Mouse (Mus musculus): ENCODE data around the gene Hoxc4. TPM values are rescaled to one million over a fixed set of nuclear protein-coding genes. Genes with fewer than 3 reads are reported as not detected.
A peak's percentile ranks its signal among the peaks of the same experiment; 100 is the strongest.

Gene Hoxc4
- polyA plus RNA-seq, 1 experiment from 2014 or later = not detected

DNA sequence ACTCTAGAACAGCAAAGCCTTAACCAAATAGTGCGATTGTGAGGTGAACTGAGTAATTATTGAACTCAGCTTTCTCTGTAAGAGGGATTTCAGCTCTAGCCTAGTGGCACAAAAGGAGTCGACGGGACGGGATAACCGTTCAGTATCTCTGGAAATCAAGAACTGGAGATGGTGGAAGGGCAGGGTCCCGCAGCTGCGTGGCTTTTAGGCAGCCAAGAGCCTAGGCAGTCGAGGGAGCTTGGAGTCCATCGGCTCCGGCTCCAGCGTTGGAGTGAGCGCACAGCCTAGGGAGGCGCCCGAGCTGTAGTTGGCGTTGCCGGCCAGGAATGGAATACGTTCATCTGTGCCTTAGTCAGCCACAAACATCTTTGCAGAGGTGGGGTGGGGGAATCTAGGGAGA, 13.4 kb upstream of the Hoxc4 start:
- whole genome bisulfite sequencing = 0% methylated on average over 17 of the region's 17 CpGs
- no peaks in the 10 kb centered on the region for H3K4me1 ChIP-seq (ENCODE audit: control insufficient read depth, insufficient read depth, low read length)
- H3K4me2 ChIP-seq (ENCODE audit: low read length) = no peak overlapping the region
- no peak overlapping the region for H3K4me3 ChIP-seq (ENCODE audit: low read depth, low read length)
- no peaks in the 10 kb centered on the region for H3K36me3 ChIP-seq (ENCODE audit: control insufficient read depth, insufficient read depth, low read length)
- H3K9me3 ChIP-seq (replicated peaks; ENCODE audit: control insufficient read depth, low read length, poor library complexity, severe bottlenecking) = no peaks in the 10 kb centered on the region
- no peak overlapping the region for H3K9ac ChIP-seq (ENCODE audit: low read depth, low read length)
- ATAC-seq = no peak
- no peak overlapping the region for H3K27ac ChIP-seq (ENCODE audit: low read length)
- H3K27me3 ChIP-seq (ENCODE audit: control insufficient read depth, insufficient read depth, low read depth, low read length) = peaks cover 96% of the 10 kb centered on the region

DNA sequence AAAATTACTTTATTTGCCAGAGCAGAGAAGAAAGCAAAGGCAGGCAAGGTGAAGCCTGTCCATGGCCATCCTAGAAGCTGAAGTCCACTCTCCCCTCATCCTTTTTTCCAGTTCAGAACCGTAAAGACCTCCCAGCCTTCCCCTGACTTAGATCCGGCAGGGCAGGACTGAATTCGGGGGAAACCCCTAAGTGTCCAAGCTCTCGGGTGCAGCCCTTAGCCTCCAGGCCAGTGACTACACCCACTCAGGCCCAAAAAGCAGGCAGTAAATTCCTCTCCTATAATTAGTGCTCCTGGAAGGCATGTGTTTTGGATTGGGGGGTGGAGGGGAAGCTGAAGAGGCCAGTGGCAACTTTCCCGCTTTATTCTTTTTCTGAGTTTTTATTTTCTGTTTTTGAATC, 12.9 kb upstream of the Hoxc4 start:
- H3K27ac ChIP-seq (ENCODE audit: low read length) = no peak overlapping the region
- H3K9me3 ChIP-seq (replicated peaks; ENCODE audit: control insufficient read depth, low read length, poor library complexity, severe bottlenecking) = no peaks in the 10 kb centered on the region
- H3K27me3 ChIP-seq (ENCODE audit: control insufficient read depth, insufficient read depth, low read depth, low read length) = peaks cover 96% of the 10 kb centered on the region
- 4% methylated on average over 5 of the region's 5 CpGs for WGBS
- no peak overlapping the region for H3K4me3 ChIP-seq (ENCODE audit: low read depth, low read length)
- H3K36me3 ChIP-seq (ENCODE audit: control insufficient read depth, insufficient read depth, low read length) = no peaks in the 10 kb centered on the region
- no peak overlapping the region for H3K4me2 ChIP-seq (ENCODE audit: low read length)
- no peaks in the 10 kb centered on the region for H3K4me1 ChIP-seq (ENCODE audit: control insufficient read depth, insufficient read depth, low read length)
- no peak overlapping the region for H3K9ac ChIP-seq (ENCODE audit: low read depth, low read length)
- ATAC-seq = no peak

DNA sequence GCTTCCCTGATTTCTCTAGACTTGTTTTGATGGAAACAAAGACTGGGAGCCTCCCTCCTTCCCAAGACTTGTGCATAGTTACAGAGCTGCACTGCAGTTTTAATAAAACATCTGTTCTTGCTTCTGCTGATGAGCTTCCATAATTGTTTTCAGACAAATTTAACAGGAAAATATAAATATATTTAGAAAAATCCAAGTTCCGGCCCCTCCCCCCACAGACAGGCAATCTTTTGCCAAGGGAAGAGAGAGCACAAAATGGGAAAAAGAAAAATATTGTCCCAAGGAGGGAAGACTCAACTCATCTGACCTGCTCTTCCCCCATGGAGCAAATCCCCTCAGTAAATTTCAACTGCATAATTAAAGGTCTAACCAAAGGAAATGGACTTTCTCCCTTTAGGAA, 12.4 kb upstream of the Hoxc4 start:
- Histone ChIP-seq H3K9ac (ENCODE audit: low read depth, low read length) (no peak overlapping the region), H3K27me3 (ENCODE audit: control insufficient read depth, insufficient read depth, low read depth, low read length) (peaks cover 97% of the 10 kb centered on the region), H3K4me1 (ENCODE audit: control insufficient read depth, insufficient read depth, low read length) (no peaks in the 10 kb centered on the region), H3K27ac (ENCODE audit: low read length) (no peak overlapping the region), H3K4me3 (ENCODE audit: low read depth, low read length) (no peak overlapping the region), H3K36me3 (ENCODE audit: control insufficient read depth, insufficient read depth, low read length) (no peaks in the 10 kb centered on the region), H3K9me3 (replicated peaks; ENCODE audit: control insufficient read depth, low read length, poor library complexity, severe bottlenecking) (no peaks in the 10 kb centered on the region), H3K4me2 (ENCODE audit: low read length) (no peak overlapping the region)
- WGBS = 10% methylated on average over 1 of the region's 1 CpGs
- ATAC-seq = no peak

DNA sequence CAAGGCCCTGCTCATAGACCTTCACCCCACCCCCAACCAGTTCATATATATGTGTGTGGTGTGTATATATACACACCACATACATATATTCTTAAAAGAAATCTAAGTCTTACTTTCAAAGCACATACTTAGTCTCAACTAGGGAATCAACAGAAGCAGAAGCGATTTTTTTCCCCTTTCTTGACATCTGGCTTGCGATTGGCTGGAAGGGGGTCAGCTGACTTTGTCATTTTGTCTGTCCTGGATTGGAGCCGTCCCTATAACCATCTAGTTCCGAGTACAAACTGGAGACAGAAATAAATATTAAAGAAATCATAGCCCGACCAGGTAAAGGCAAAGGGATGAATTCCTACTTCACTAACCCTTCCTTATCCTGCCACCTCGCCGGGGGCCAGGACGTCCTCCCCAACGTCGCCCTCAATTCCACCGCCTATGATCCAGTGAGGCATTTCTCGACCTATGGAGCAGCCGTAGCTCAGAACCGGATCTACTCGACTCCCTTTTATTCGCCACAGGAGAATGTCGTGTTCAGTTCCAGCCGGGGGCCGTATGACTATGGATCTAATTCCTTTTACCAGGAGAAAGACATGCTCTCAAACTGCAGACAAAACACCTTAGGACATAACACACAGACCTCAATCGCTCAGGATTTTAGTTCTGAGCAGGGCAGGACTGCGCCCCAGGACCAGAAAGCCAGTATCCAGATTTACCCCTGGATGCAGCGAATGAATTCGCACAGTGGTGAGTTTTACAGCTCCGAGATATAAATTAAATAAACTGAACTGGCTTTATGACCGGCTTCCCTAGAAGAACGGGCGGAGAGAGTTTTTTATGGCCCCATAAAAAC, 9.2 kb upstream of the Hoxc4 start:
- Histone ChIP-seq H3K27ac (ENCODE audit: low read length) (no peak overlapping the region), H3K9ac (ENCODE audit: low read depth, low read length) (no peak overlapping the region), H3K27me3 (ENCODE audit: control insufficient read depth, insufficient read depth, low read depth, low read length) (peaks cover 96% of the 10 kb centered on the region), H3K4me2 (ENCODE audit: low read length) (no peak overlapping the region), H3K36me3 (ENCODE audit: control insufficient read depth, insufficient read depth, low read length) (no peaks in the 10 kb centered on the region), H3K4me1 (ENCODE audit: control insufficient read depth, insufficient read depth, low read length) (peaks cover 5% of the 10 kb centered on the region; the same call in 1 of the 2 replicates), H3K9me3 (replicated peaks; ENCODE audit: control insufficient read depth, low read length, poor library complexity, severe bottlenecking) (no peaks in the 10 kb centered on the region), H3K4me3 (ENCODE audit: low read depth, low read length) (no peak overlapping the region)
- 2% methylated on average over 27 of the region's 27 CpGs for whole genome bisulfite sequencing
- no peak for ATAC-seq

DNA sequence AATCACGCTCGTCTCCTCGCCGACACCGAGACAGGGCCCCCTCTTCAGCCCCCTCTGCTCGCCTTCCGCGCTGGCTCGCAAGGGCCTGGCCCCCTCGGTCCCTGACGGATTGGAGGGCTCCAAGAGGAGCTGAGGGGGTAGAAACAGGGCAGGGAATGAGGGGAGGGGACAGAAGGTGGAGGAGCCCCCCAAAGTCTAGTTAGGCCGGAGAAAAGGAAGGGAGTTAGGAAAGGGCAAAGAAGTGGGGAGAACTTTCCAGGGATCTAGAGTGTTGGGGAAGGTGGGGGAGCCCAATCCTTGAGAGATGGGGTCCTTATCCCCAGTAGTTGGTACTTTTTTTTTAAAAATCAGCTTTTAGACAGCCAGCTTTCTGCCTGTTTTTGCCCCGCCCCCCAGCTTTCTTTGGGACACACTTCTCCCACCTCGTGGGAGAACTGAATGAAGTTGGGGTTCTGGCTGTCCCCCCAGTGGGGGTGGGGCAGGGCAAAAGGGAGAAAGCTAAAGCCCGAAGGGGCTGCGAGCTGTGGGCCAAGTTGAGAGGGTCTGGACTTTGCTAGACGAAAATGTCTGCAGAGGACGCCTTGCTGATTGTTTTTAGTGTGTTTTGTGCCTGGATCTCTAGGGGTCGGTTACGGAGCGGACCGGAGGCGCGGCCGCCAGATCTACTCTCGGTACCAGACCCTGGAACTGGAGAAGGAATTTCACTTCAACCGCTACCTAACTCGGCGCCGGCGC, 8.5 kb upstream of the Hoxc4 start:
- no peak overlapping the region for H3K9ac ChIP-seq (ENCODE audit: low read depth, low read length)
- under 1% methylated on average over 31 of the region's 31 CpGs for WGBS
- no peak overlapping the region for H3K4me3 ChIP-seq (ENCODE audit: low read depth, low read length)
- peaks cover 5% of the 10 kb centered on the region; the same call in 1 of the 2 replicates for H3K4me1 ChIP-seq (ENCODE audit: control insufficient read depth, insufficient read depth, low read length)
- H3K27me3 ChIP-seq (ENCODE audit: control insufficient read depth, insufficient read depth, low read depth, low read length) = peaks cover 95% of the 10 kb centered on the region
- ATAC-seq = no peak
- no peak overlapping the region for H3K4me2 ChIP-seq (ENCODE audit: low read length)
- no peaks in the 10 kb centered on the region for H3K9me3 ChIP-seq (replicated peaks; ENCODE audit: control insufficient read depth, low read length, poor library complexity, severe bottlenecking)
- no peak overlapping the region for H3K27ac ChIP-seq (ENCODE audit: low read length)
- H3K36me3 ChIP-seq (ENCODE audit: control insufficient read depth, insufficient read depth, low read length) = no peaks in the 10 kb centered on the region

DNA sequence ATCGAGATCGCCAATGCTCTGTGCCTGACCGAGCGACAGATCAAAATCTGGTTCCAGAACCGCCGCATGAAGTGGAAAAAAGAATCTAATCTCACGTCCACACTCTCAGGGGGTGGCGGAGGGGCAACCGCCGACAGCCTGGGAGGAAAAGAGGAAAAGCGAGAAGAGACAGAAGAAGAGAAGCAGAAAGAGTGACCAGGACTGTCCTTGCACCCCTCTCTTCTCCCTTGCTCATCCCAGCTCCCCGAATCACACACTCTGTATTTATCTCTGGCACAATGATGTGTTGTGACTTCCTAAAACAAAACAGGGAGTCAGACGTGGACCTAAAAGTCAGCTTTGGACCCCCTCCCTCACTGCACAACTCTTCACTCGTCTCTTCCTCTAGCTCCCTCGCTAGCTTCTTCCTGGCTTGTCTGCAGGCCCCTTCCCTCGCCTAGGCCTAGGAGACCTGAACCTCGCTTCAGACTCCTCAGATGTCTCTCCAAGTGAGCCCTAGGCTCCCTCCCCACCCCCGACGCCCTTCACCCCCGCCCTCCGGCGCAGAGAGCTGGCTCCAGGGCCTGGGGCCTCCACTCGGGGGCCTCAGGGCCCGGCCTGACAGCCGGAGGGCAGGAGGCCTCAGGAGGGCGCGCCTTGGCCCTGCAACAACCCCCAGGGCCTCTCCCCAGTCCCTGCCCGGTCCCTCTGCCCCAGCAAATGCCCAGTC, 7.7 kb upstream of the Hoxc4 start:
- Histone ChIP-seq H3K4me2 (ENCODE audit: low read length) (no peak overlapping the region), H3K4me3 (ENCODE audit: low read depth, low read length) (no peak overlapping the region), H3K27me3 (ENCODE audit: control insufficient read depth, insufficient read depth, low read depth, low read length) (peaks cover 93% of the 10 kb centered on the region), H3K27ac (ENCODE audit: low read length) (no peak overlapping the region), H3K9ac (ENCODE audit: low read depth, low read length) (no peak overlapping the region), H3K9me3 (replicated peaks; ENCODE audit: control insufficient read depth, low read length, poor library complexity, severe bottlenecking) (no peaks in the 10 kb centered on the region), H3K36me3 (ENCODE audit: control insufficient read depth, insufficient read depth, low read length) (no peaks in the 10 kb centered on the region), H3K4me1 (ENCODE audit: control insufficient read depth, insufficient read depth, low read length) (peaks cover 5% of the 10 kb centered on the region; the same call in 1 of the 2 replicates)
- ATAC-seq = no peak
- WGBS = under 1% methylated on average over 28 of the region's 28 CpGs

DNA sequence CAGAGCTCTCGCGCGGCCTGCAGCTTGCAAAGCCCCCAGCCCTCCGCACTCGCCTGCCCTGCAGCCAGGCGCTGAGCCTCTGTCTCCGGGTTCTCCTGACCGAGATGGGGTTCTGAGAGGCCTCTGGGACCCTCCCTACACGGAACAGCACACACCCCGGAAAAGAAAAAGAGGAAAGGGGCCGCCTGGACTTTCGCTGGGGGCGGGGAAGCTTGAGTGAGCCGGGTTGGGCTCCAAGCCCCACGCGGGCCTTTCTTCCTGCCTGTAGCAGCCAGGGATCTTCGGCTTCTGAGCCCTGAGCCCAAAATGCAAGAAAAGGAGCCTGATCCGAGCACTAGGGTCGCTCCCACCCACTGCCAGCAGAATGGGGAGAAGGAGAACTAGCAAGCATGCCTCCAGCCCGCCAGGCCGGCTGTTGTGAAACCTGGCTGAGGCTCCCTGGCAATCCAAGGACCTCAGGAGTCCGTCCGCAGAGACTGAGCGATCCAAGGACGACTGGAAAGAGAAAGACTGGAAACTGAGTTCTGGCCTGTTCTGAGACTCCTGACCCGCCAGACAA, 6.7 kb upstream of the Hoxc4 start:
- WGBS = 3% methylated on average over 26 of the region's 26 CpGs
- no peak overlapping the region for H3K9ac ChIP-seq (ENCODE audit: low read depth, low read length)
- H3K4me2 ChIP-seq (ENCODE audit: low read length) = no peak overlapping the region
- H3K4me1 ChIP-seq (ENCODE audit: control insufficient read depth, insufficient read depth, low read length) = peaks cover 5% of the 10 kb centered on the region; the same call in 1 of the 2 replicates
- peaks cover 93% of the 10 kb centered on the region for H3K27me3 ChIP-seq (ENCODE audit: control insufficient read depth, insufficient read depth, low read depth, low read length)
- H3K27ac ChIP-seq (ENCODE audit: low read length) = no peak overlapping the region
- no peaks in the 10 kb centered on the region for H3K36me3 ChIP-seq (ENCODE audit: control insufficient read depth, insufficient read depth, low read length)
- H3K9me3 ChIP-seq (replicated peaks; ENCODE audit: control insufficient read depth, low read length, poor library complexity, severe bottlenecking) = no peaks in the 10 kb centered on the region
- no peak overlapping the region for H3K4me3 ChIP-seq (ENCODE audit: low read depth, low read length)
- ATAC-seq = no peak; the same call in 1 of the 2 replicates

DNA sequence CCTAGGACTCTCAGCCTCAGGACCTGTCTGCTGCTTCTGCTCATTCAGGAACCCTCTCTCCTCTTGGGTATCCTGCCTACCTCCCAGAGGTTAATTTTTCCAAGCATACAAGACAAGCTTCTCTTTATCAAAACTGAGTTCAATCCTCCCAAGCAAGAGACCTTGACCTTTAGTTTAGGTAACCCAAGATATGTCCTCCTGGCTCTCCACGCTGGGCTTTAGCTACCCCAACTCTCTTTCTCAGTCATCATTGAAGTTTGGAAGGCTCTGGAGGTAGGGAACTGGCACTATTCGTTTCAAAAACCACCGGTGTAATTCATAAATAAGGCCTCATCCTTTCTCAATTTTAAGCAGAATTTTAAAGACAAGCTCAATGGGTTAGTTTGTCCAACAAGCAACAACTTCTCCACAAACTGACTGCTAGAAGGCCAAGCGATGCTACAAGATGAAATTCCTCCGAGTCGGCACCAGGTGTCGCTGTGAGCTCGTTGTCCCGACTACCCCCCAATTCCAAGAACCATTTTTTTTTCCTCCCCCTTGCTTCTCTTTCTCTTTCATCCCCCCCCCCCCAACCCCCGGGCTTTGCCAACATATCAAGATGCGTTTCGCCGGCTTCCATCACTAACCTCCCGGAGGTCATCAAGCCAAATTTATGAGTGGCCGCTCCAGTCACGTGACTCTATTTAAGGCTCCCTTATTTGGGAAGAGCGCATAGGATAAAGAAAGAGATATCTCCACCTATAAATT, 5.3 kb upstream of the Hoxc4 start:
- Histone ChIP-seq H3K27ac (ENCODE audit: low read length) (no peak overlapping the region), H3K4me3 (ENCODE audit: low read depth, low read length) (no peak overlapping the region; the same call in 1 of the 2 replicates), H3K9ac (ENCODE audit: low read depth, low read length) (no peak overlapping the region), H3K9me3 (replicated peaks; ENCODE audit: control insufficient read depth, low read length, poor library complexity, severe bottlenecking) (no peaks in the 10 kb centered on the region), H3K4me2 (ENCODE audit: low read length) (peak overlapping the region; percentile 27; the same call in 1 of the 2 replicates), H3K27me3 (ENCODE audit: control insufficient read depth, insufficient read depth, low read depth, low read length) (peaks cover 93% of the 10 kb centered on the region), H3K36me3 (ENCODE audit: control insufficient read depth, insufficient read depth, low read length) (no peaks in the 10 kb centered on the region), H3K4me1 (ENCODE audit: control insufficient read depth, insufficient read depth, low read length) (peaks cover 5% of the 10 kb centered on the region; the same call in 1 of the 2 replicates)
- no peak for ATAC-seq
- WGBS = 2% methylated on average over 17 of the region's 17 CpGs
